Mouse (Mus musculus) CH12.LX (cell line): ENCODE results near the gene Txnrd1. TPM values are rescaled to one million over a fixed set of nuclear protein-coding genes. Genes with fewer than 3 reads are reported as not detected.

Experiments used
- DNase-seq: peaks from one replicate; pipeline ENCODE4 v3.0.0-alpha.2; 2013; ENCODE audit errors: extremely low read depth
- H3K27ac ChIP-seq: 2 replicates; pipeline ENCODE4 v1.5.1; 2012; ENCODE audit warnings: low read depth, mild to moderate bottlenecking, control low read depth, moderate library complexity; ENCODE audit not compliant: insufficient read depth
- H3K27me3 ChIP-seq: replicated peaks from 2 replicates; pipeline ENCODE3; 2012; ENCODE audit warnings: inconsistent platforms
- H3K36me3 ChIP-seq, 2 experiments: replicated peaks in 1 of 2; 2 replicates each; pipeline versions ENCODE3 to v1.6.1; 2012; ENCODE audit warnings: inconsistent platforms in 1 of 2, low read length in 1 of 2, mild to moderate bottlenecking in 1 of 2, mixed read lengths in 1 of 2, moderate library complexity in 1 of 2; ENCODE audit not compliant: control insufficient read depth in 1 of 2, insufficient read depth in 1 of 2
- H3K4me1 ChIP-seq, 2 experiments: 2 replicates each; pipeline ENCODE4 v1.6.1; 2012; ENCODE audit warnings: inconsistent platforms in 1 of 2, moderate library complexity in 1 of 2; ENCODE audit not compliant: insufficient read depth in 2 of 2, control insufficient read depth in 1 of 2
- H3K4me2 ChIP-seq: 2 replicates; pipeline ENCODE4 v1.6.1; 2012; ENCODE audit warnings: low read depth, mild to moderate bottlenecking, control low read depth; ENCODE audit not compliant: poor library complexity, insufficient read depth, severe bottlenecking
- H3K4me3 ChIP-seq, 3 experiments: fragments of 150-350 bp in 1 of 3; sonication (generic) in 1 of 3; replicated peaks in 1 of 3; 2 replicates each; pipeline versions ENCODE3 to v1.5.1; 2011 to 2012; ENCODE audit warnings: low read depth in 2 of 3, low read length in 2 of 3, mild to moderate bottlenecking in 2 of 3, moderate library complexity in 2 of 3, control low read depth in 1 of 3, improper control_type of control experiment in 1 of 3, inconsistent platforms in 1 of 3, mixed read lengths in 1 of 3; ENCODE audit not compliant: poor library complexity in 1 of 3
- H3K79me2 ChIP-seq: replicated peaks from 2 replicates; pipeline ENCODE4 v1.6.1; 2012; ENCODE audit warnings: mild to moderate bottlenecking, moderate library complexity; ENCODE audit not compliant: control insufficient read depth, poor library complexity, insufficient read depth, severe bottlenecking; ENCODE audit errors: extremely low read depth
- H3K9ac ChIP-seq: 2 replicates; pipeline ENCODE4 v1.6.1; 2012; ENCODE audit warnings: low read depth, mild to moderate bottlenecking, control low read depth, moderate library complexity; ENCODE audit not compliant: insufficient read depth
- H3K9me3 ChIP-seq: replicated peaks from 2 replicates; pipeline ENCODE3; 2012; ENCODE audit warnings: low read length, inconsistent platforms, mixed read lengths
- EP300 ChIP-seq: IDR thresholded peaks from 2 replicates; pipeline ENCODE4 v1.6.1; 2011; ENCODE audit warnings: low read length, improper control_type of control experiment
- ETS1 ChIP-seq: conservative IDR thresholded peaks from 2 replicates; pipeline ENCODE4 v1.6.1; 2012; ENCODE audit warnings: low read depth, mild to moderate bottlenecking, inconsistent platforms, low read length, improper control_type of control experiment, moderate library complexity
- GABPA ChIP-seq: IDR thresholded peaks from 2 replicates; pipeline ENCODE4 v1.6.1; 2012; ENCODE audit warnings: low read depth, low read length, improper control_type of control experiment, inconsistent platforms; ENCODE audit not compliant: insufficient replicate concordance
- HCFC1 ChIP-seq: IDR thresholded peaks from 2 replicates; pipeline ENCODE4 v1.6.1; 2012; ENCODE audit warnings: low read depth, mild to moderate bottlenecking, inconsistent platforms, low read length, improper control_type of control experiment
- JUND ChIP-seq: conservative IDR thresholded peaks from 2 replicates; pipeline ENCODE4 v1.6.1; 2011; ENCODE audit warnings: low read depth, low read length, improper control_type of control experiment
- MEF2A ChIP-seq: IDR thresholded peaks from 2 replicates; pipeline ENCODE4 v1.6.1; 2014; ENCODE audit warnings: low read depth, mild to moderate bottlenecking, inconsistent platforms, low read length, improper control_type of control experiment, borderline replicate concordance
- RAD21 ChIP-seq: IDR thresholded peaks from 2 replicates; pipeline ENCODE4 v1.6.1; 2011; ENCODE audit warnings: low read depth, mild to moderate bottlenecking, low read length, improper control_type of control experiment, moderate library complexity
- RCOR1 ChIP-seq: conservative IDR thresholded peaks from 2 replicates; pipeline ENCODE4 v1.6.1; 2012; ENCODE audit warnings: low read depth, mild to moderate bottlenecking, inconsistent platforms, low read length, improper control_type of control experiment
- TBP ChIP-seq: conservative IDR thresholded peaks from 2 replicates; pipeline ENCODE4 v1.6.1; 2011; ENCODE audit warnings: low read depth, low read length, improper control_type of control experiment
- USF1 ChIP-seq: IDR thresholded peaks from 2 replicates; pipeline ENCODE4 v1.6.1; 2014; ENCODE audit warnings: low read depth, mild to moderate bottlenecking, inconsistent platforms, low read length, improper control_type of control experiment
- ZC3H11A ChIP-seq: IDR thresholded peaks from 2 replicates; pipeline ENCODE4 v1.6.1; 2012; ENCODE audit warnings: low read depth, mild to moderate bottlenecking, inconsistent platforms, low read length, improper control_type of control experiment
- ZMIZ1 ChIP-seq: IDR thresholded peaks from 2 replicates; pipeline ENCODE4 v1.6.1; 2012; ENCODE audit warnings: low read depth, mild to moderate bottlenecking, inconsistent platforms, low read length, improper control_type of control experiment
- ZNF384 ChIP-seq: IDR thresholded peaks from 2 replicates; pipeline ENCODE4 v1.6.1; 2012; ENCODE audit warnings: low read depth, low read length, improper control_type of control experiment, inconsistent platforms
- dilution Hi-C: fragments of 300-500 bp; cut with MboI; formaldehyde crosslinking; loops from 2 replicates; pipeline ENCODE4 v1.14.3; 2020; ENCODE audit warnings: low sequenced_read_pairs; ENCODE audit not compliant: extremely low pct_unique_long_range_greater_than_20kb, extremely low pct_ligation_motif_present
- in situ Hi-C: fragments of 300-500 bp; cut with MboI; formaldehyde crosslinking; loops from 3 replicates; pipeline ENCODE4 v1.14.3; 2019; ENCODE audit warnings: low sequenced_read_pairs, low pct_ligation_motif_present, low pct_unique_long_range_greater_than_20kb, mixed read lengths
- polyA plus RNA-seq: library from polyadenylated mRNA; unstranded; fragments of >175 nt; gene quantifications from 2 replicates; pipeline ENCODE4 v1.2.1, GENCODE M21; 2012; ENCODE audit warnings: low read depth; ENCODE audit not compliant: insufficient read length
- total RNA-seq, 2 experiments: library from RNA; depleted of rRNA; stranded (reverse); fragments of 300-350 nt in 1 of 2; fragments of >200 nt in 1 of 2; gene quantifications; 2 replicates each; pipeline ENCODE4 v1.2.3; 2012 to 2014

Txnrd1 gene
- total and polyA plus RNA-seq, 3 experiments = 92.1 to 254 (median 133) TPM

DNA sequence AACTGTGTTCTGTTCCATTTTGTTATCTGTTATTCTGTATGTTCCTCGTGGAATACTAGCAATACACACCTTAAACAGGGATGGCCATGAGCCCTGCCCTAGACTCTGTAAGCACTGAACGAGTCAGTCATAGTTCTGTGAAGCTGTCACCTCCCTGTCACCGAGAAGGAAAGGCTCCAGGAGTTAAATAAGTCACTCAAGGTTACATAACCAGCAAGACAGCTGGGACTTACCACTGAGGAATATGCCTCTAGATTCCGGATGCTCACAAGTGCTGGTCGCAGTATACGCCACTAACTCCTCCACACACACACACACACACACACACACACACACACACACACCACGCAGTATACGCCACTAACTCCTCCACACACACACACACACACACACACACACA lies 11.0 kb downstream of the Txnrd1 start:
- no peak for DNase-seq
- Histone ChIP-seq H3K79me2 (no peaks in the 10 kb centered on the region), H3K27ac (no peak overlapping the region), H3K36me3 (no peaks in the 10 kb centered on the region), H3K4me3 (no peak overlapping the region), H3K9me3 (no peaks in the 10 kb centered on the region), H3K9ac (no peak overlapping the region), H3K27me3 (no peaks in the 10 kb centered on the region), H3K4me2 (no peak overlapping the region), H3K4me1 (peaks cover 6 to 8% of the 10 kb centered on the region in 2 experiments; a peak in 3 of 4 replicates)
- dilution Hi-C loops (no loop called here), in situ Hi-C loops (no loop called here)
- TF ChIP-seq ETS1 (no peak), EP300 (no peak), TBP (no peak), GABPA (no peak), RCOR1 (no peak), MEF2A (no peak), ZMIZ1 (no peak)

DNA sequence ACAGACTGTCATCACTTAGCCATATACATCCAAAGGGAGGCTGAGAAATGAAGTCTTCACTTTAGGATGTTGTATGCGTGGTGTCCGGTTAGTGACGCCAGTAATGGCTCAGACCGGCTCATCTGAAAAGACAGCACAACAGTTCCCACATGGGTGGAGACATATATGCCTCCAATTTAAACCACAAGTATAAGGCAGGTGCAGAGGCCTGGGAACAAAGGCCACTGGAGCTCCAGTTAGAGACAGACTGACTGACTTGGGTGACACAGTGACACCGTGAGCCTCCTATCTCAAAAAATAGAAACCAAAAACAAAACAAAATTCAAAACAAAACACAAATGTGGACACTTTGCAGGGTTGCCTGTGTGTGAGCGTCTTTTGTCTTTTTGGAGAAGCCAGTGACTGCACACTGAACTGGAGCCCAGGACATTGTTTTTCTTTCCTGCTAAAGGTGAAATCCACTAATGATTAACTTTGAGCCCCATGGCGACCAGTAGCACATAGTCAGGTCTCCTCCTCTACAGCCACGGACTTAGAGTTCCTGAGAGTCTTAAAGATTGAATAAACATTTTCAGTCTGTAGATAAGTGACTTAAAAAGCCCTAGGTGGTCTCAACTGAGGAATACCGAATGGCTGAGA lies 14.2 kb downstream of the Txnrd1 start:
- H3K27ac ChIP-seq = no peak overlapping the region
- H3K9ac ChIP-seq = no peak overlapping the region
- H3K36me3 ChIP-seq = no peaks in the 10 kb centered on the region
- H3K4me2 ChIP-seq = no peak overlapping the region
- DNase-seq = no peak
- no peak overlapping the region for H3K4me3 ChIP-seq
- no peaks in the 10 kb centered on the region for H3K79me2 ChIP-seq
- dilution Hi-C loops (no loop called here), in situ Hi-C loops (no loop called here)
- H3K9me3 ChIP-seq = no peaks in the 10 kb centered on the region
- no peaks in the 10 kb centered on the region for H3K27me3 ChIP-seq
- H3K4me1 ChIP-seq = peaks cover 14 to 22% of the 10 kb centered on the region in 2 experiments; a peak in 3 of 4 replicates
- TF ChIP-seq JUND (no peak), ZNF384 (no peak), HCFC1 (no peak), ZC3H11A (no peak), RAD21 (no peak), USF1 (no peak)
- TF ChIP-seq, all 38 proteins: peak for 0
